Mouse (Mus musculus) adrenal gland, adult (tissue): ENCODE data around the gene Fhl1.

ENCODE experiments used
- DNase-seq, 2 experiments: peaks; one replicate each; pipeline ENCODE4 v3.0.0; 2022 to 2023; ENCODE audit warnings: low spot score in 1 of 2; ENCODE audit not compliant: inconsistent age in 2 of 2

Fhl1 gene

GRCm38 (mm10) chrX:56751536-56751935, 19.9 kb downstream of the Fhl1 start:
- DNase-seq, result peak in 1 of 2 experiments; percentile 25

GRCm38 (mm10) chrX:56752144-56752543, 20.6 kb downstream of the Fhl1 start:
- DNase-seq, result no peak

- no peak for DNase-seq
Observed at GRCm38 (mm10) chrX:56753317-56754289, 22.0 kb downstream of the Fhl1 start.

GRCm38 (mm10) chrX:56755646-56756045, 24.1 kb downstream of the Fhl1 start:
- peak; percentile 27 to 78 for DNase-seq

GRCm38 (mm10) chrX:56756352-56756751, 24.8 kb downstream of the Fhl1 start:
- no peak for DNase-seq

- DNase-seq, result no peak
Observed at GRCm38 (mm10) chrX:56760257-56760760, 28.7 kb downstream of the Fhl1 start.

- peak in 1 of 2 experiments; percentile 53 for DNase-seq
Observed at GRCm38 (mm10) chrX:56769838-56770237, 38.3 kb downstream of the Fhl1 start.

GRCm38 (mm10) chrX:56771751-56772150, 40.2 kb downstream of the Fhl1 start:
- no peak for DNase-seq

GRCm38 (mm10) chrX:56773329-56773728, 41.7 kb downstream of the Fhl1 start:
- DNase-seq, result no peak

GRCm38 (mm10) chrX:56786281-56787061, 54.9 kb downstream of the Fhl1 start:
- no peak for DNase-seq

GRCm38 (mm10) chrX:56787486-56787885, 55.9 kb downstream of the Fhl1 start:
- DNase-seq, result peak in 1 of 2 experiments; percentile 29

- no peak for DNase-seq
Observed at GRCm38 (mm10) chrX:56790591-56790990, 59.0 kb downstream of the Fhl1 start.

GRCm38 (mm10) chrX:56791268-56791667, 59.7 kb downstream of the Fhl1 start:
- DNase-seq, result peak; percentile 52 to 79

GRCm38 (mm10) chrX:56821765-56822603, 90.4 kb downstream of the Fhl1 start, which contains the start of gene Map7d3:
TSS of gene Map7d3 (minus strand) at chrX:56822326.
- peak; percentile 7 to 46 for DNase-seq

- no peak for DNase-seq
Observed at GRCm38 (mm10) chrX:56827492-56827891, 95.9 kb downstream of the Fhl1 start.

- no peak for DNase-seq
Observed at GRCm38 (mm10) chrX:56835842-56836241, 104.3 kb downstream of the Fhl1 start.

GRCm38 (mm10) chrX:56839369-56839768, 107.8 kb downstream of the Fhl1 start:
- DNase-seq, result peak in 1 of 2 experiments; percentile 52

- DNase-seq, result no peak
Observed at GRCm38 (mm10) chrX:56841255-56841654, 109.7 kb downstream of the Fhl1 start.
